Mouse (Mus musculus) CH12.LX (cell line): ENCODE results near the gene Epsti1. TPM values are rescaled to one million over a fixed set of nuclear protein-coding genes. Genes with fewer than 3 reads are reported as not detected.
A peak's percentile ranks its signal among the peaks of the same experiment; 100 is the strongest.

Source experiments
- DNase-seq: peaks from one replicate; pipeline ENCODE4 v3.0.0-alpha.2; 2013; ENCODE audit errors: extremely low read depth
- H3K27ac ChIP-seq: 2 replicates; pipeline ENCODE4 v1.5.1; 2012; ENCODE audit warnings: low read depth, mild to moderate bottlenecking, control low read depth, moderate library complexity; ENCODE audit not compliant: insufficient read depth
- H3K27me3 ChIP-seq: replicated peaks from 2 replicates; pipeline ENCODE3; 2012; ENCODE audit warnings: inconsistent platforms
- H3K36me3 ChIP-seq, 2 experiments: replicated peaks in 1 of 2; 2 replicates each; pipeline versions ENCODE3 to v1.6.1; 2012; ENCODE audit warnings: inconsistent platforms in 1 of 2, low read length in 1 of 2, mild to moderate bottlenecking in 1 of 2, mixed read lengths in 1 of 2, moderate library complexity in 1 of 2; ENCODE audit not compliant: control insufficient read depth in 1 of 2, insufficient read depth in 1 of 2
- H3K4me1 ChIP-seq, 2 experiments: 2 replicates each; pipeline ENCODE4 v1.6.1; 2012; ENCODE audit warnings: inconsistent platforms in 1 of 2, moderate library complexity in 1 of 2; ENCODE audit not compliant: insufficient read depth in 2 of 2, control insufficient read depth in 1 of 2
- H3K4me2 ChIP-seq: 2 replicates; pipeline ENCODE4 v1.6.1; 2012; ENCODE audit warnings: low read depth, mild to moderate bottlenecking, control low read depth; ENCODE audit not compliant: poor library complexity, insufficient read depth, severe bottlenecking
- H3K4me3 ChIP-seq, 3 experiments: fragments of 150-350 bp in 1 of 3; sonication (generic) in 1 of 3; replicated peaks in 1 of 3; 2 replicates each; pipeline versions ENCODE3 to v1.5.1; 2011 to 2012; ENCODE audit warnings: low read depth in 2 of 3, low read length in 2 of 3, mild to moderate bottlenecking in 2 of 3, moderate library complexity in 2 of 3, control low read depth in 1 of 3, improper control_type of control experiment in 1 of 3, inconsistent platforms in 1 of 3, mixed read lengths in 1 of 3; ENCODE audit not compliant: poor library complexity in 1 of 3
- H3K79me2 ChIP-seq: replicated peaks from 2 replicates; pipeline ENCODE4 v1.6.1; 2012; ENCODE audit warnings: mild to moderate bottlenecking, moderate library complexity; ENCODE audit not compliant: control insufficient read depth, poor library complexity, insufficient read depth, severe bottlenecking; ENCODE audit errors: extremely low read depth
- H3K9ac ChIP-seq: 2 replicates; pipeline ENCODE4 v1.6.1; 2012; ENCODE audit warnings: low read depth, mild to moderate bottlenecking, control low read depth, moderate library complexity; ENCODE audit not compliant: insufficient read depth
- H3K9me3 ChIP-seq: replicated peaks from 2 replicates; pipeline ENCODE3; 2012; ENCODE audit warnings: low read length, inconsistent platforms, mixed read lengths
- BHLHE40 ChIP-seq: IDR thresholded peaks from 2 replicates; pipeline ENCODE4 v1.6.1; 2011; ENCODE audit warnings: mild to moderate bottlenecking, low read depth, low read length, improper control_type of control experiment
- CTCF ChIP-seq, 2 experiments: IDR thresholded peaks in 1 of 2; conservative IDR thresholded peaks in 1 of 2; 2 replicates each; pipeline ENCODE4 v1.5.1; 2011 to 2012; ENCODE audit warnings: low read depth in 2 of 2, low read length in 2 of 2, improper control_type of control experiment in 1 of 2, inconsistent platforms in 1 of 2, mild to moderate bottlenecking in 1 of 2, moderate library complexity in 1 of 2
- ELF1 ChIP-seq: IDR thresholded peaks from 2 replicates; pipeline ENCODE4 v1.6.1; 2014; ENCODE audit warnings: low read depth, mild to moderate bottlenecking, inconsistent platforms, low read length, improper control_type of control experiment
- ETS1 ChIP-seq: conservative IDR thresholded peaks from 2 replicates; pipeline ENCODE4 v1.6.1; 2012; ENCODE audit warnings: low read depth, mild to moderate bottlenecking, inconsistent platforms, low read length, improper control_type of control experiment, moderate library complexity
- GABPA ChIP-seq: IDR thresholded peaks from 2 replicates; pipeline ENCODE4 v1.6.1; 2012; ENCODE audit warnings: low read depth, low read length, improper control_type of control experiment, inconsistent platforms; ENCODE audit not compliant: insufficient replicate concordance
- HCFC1 ChIP-seq: IDR thresholded peaks from 2 replicates; pipeline ENCODE4 v1.6.1; 2012; ENCODE audit warnings: low read depth, mild to moderate bottlenecking, inconsistent platforms, low read length, improper control_type of control experiment
- IRF4 ChIP-seq: IDR thresholded peaks from 2 replicates; pipeline ENCODE4 v1.6.1; 2014; ENCODE audit warnings: low read depth, mild to moderate bottlenecking, inconsistent platforms, low read length, improper control_type of control experiment
- JUN ChIP-seq: IDR thresholded peaks from 2 replicates; pipeline ENCODE4 v1.6.1; 2011; ENCODE audit warnings: low read depth, mild to moderate bottlenecking, low read length, improper control_type of control experiment, moderate library complexity; ENCODE audit not compliant: insufficient read depth
- MAX ChIP-seq: IDR thresholded peaks from 2 replicates; pipeline ENCODE4 v1.6.1; 2011; ENCODE audit warnings: low read length, improper control_type of control experiment
- MXI1 ChIP-seq: IDR thresholded peaks from 2 replicates; pipeline ENCODE4 v1.6.1; 2011; ENCODE audit warnings: mild to moderate bottlenecking, low read depth, low read length, improper control_type of control experiment
- MYC ChIP-seq: IDR thresholded peaks from 2 replicates; pipeline ENCODE4 v1.6.1; 2011; ENCODE audit warnings: low read depth, mild to moderate bottlenecking, improper control_type of control experiment, low read length
- PAX5 ChIP-seq: IDR thresholded peaks from 2 replicates; pipeline ENCODE4 v1.6.1; 2012; ENCODE audit warnings: low read length, inconsistent platforms, mixed read lengths
- POLR2A ChIP-seq: IDR thresholded peaks from 2 replicates; pipeline ENCODE4 v1.6.1; 2011; ENCODE audit warnings: low read depth, mild to moderate bottlenecking, improper control_type of control experiment, low read length
- POLR2AphosphoS2 ChIP-seq: IDR thresholded peaks from 2 replicates; pipeline ENCODE4 v1.6.1; 2011; ENCODE audit warnings: low read depth, low read length, improper control_type of control experiment
- RCOR1 ChIP-seq: conservative IDR thresholded peaks from 2 replicates; pipeline ENCODE4 v1.6.1; 2012; ENCODE audit warnings: low read depth, mild to moderate bottlenecking, inconsistent platforms, low read length, improper control_type of control experiment
- SMC3 ChIP-seq: IDR thresholded peaks from 2 replicates; pipeline ENCODE4 v1.6.1; 2011; ENCODE audit warnings: low read depth, low read length, improper control_type of control experiment
- UBTF ChIP-seq: IDR thresholded peaks from 2 replicates; pipeline ENCODE4 v1.6.1; 2012; ENCODE audit warnings: low read depth, mild to moderate bottlenecking, inconsistent platforms, low read length, improper control_type of control experiment, moderate library complexity
- ZC3H11A ChIP-seq: IDR thresholded peaks from 2 replicates; pipeline ENCODE4 v1.6.1; 2012; ENCODE audit warnings: low read depth, mild to moderate bottlenecking, inconsistent platforms, low read length, improper control_type of control experiment
- ZNF384 ChIP-seq: IDR thresholded peaks from 2 replicates; pipeline ENCODE4 v1.6.1; 2012; ENCODE audit warnings: low read depth, low read length, improper control_type of control experiment, inconsistent platforms
- dilution Hi-C: fragments of 300-500 bp; cut with MboI; formaldehyde crosslinking; loops from 2 replicates; pipeline ENCODE4 v1.14.3; 2020; ENCODE audit warnings: low sequenced_read_pairs; ENCODE audit not compliant: extremely low pct_unique_long_range_greater_than_20kb, extremely low pct_ligation_motif_present
- in situ Hi-C: fragments of 300-500 bp; cut with MboI; formaldehyde crosslinking; loops from 3 replicates; pipeline ENCODE4 v1.14.3; 2019; ENCODE audit warnings: low sequenced_read_pairs, low pct_ligation_motif_present, low pct_unique_long_range_greater_than_20kb, mixed read lengths
- polyA plus RNA-seq: library from polyadenylated mRNA; unstranded; fragments of >175 nt; gene quantifications from 2 replicates; pipeline ENCODE4 v1.2.1, GENCODE M21; 2012; ENCODE audit warnings: low read depth; ENCODE audit not compliant: insufficient read length
- total RNA-seq, 2 experiments: library from RNA; depleted of rRNA; stranded (reverse); fragments of 300-350 nt in 1 of 2; fragments of >200 nt in 1 of 2; gene quantifications; 2 replicates each; pipeline ENCODE4 v1.2.3; 2012 to 2014

Epsti1 gene
- total and polyA plus RNA-seq, 3 experiments: 0.59 to 2.2 (median 2.2) TPM

- TF ChIP-seq MAX: no peak
- TF ChIP-seq, all 38 proteins: peak for 0
- dilution Hi-C loops (no loop called here), in situ Hi-C loops (loop anchor here (5.0 kb wide), 1 partner anchor 787 kb away; no protein-coding TSS in a partner anchor)
- Histone ChIP-seq H3K27ac (no peak overlapping the region), H3K4me3 (no peak overlapping the region), H3K4me2 (no peak overlapping the region), H3K36me3 (no peaks in the 10 kb centered on the region), H3K9me3 (no peaks in the 10 kb centered on the region), H3K27me3 (no peaks in the 10 kb centered on the region), H3K9ac (no peak overlapping the region), H3K4me1 (peaks cover 2 to 9% of the 10 kb centered on the region in 2 experiments; a peak in 3 of 4 replicates), H3K79me2 (no peaks in the 10 kb centered on the region)
- no peak for DNase-seq
Observed at GRCm38 (mm10) chr14:77929139-77929678, 25.2 kb downstream of the Epsti1 start.

GRCm38 (mm10) chr14:77932150-77933047 lies 28.4 kb downstream of the Epsti1 start:
- Histone ChIP-seq H3K9me3 (no peaks in the 10 kb centered on the region), H3K27me3 (no peaks in the 10 kb centered on the region), H3K27ac (no peak overlapping the region), H3K36me3 (no peaks in the 10 kb centered on the region), H3K4me1 (peaks cover 2 to 9% of the 10 kb centered on the region in 2 experiments; a peak in 3 of 4 replicates), H3K4me2 (no peak overlapping the region), H3K9ac (no peak overlapping the region), H3K4me3 (no peak overlapping the region), H3K79me2 (no peaks in the 10 kb centered on the region)
- TF ChIP-seq MXI1 (no peak), BHLHE40 (peak; percentile 66), HCFC1 (no peak), ZNF384 (no peak), ZC3H11A (no peak), IRF4 (no peak), ETS1 (no peak), PAX5 (no peak), RCOR1 (no peak), MYC (peak; percentile 38; the same call in 1 of the 2 replicates), UBTF (no peak), POLR2AphosphoS2 (no peak), POLR2A (no peak), GABPA (no peak), JUN (no peak), SMC3 (no peak), MAX (peak; percentile 72), ELF1 (no peak), CTCF (conservative IDR thresholded peaks at IDR 0.05 in 1 of 2, IDR thresholded peaks at IDR 0.05 in 1 of 2; ENCODE audit: low read depth in 2 of 2, low read length in 2 of 2) (no peak)
- dilution Hi-C loops (no loop called here), in situ Hi-C loops (no loop called here)
- peak; percentile 35 for DNase-seq
